Mouse (Mus musculus) G1E (cell line): ENCODE data around the gene Tcp11l2. TPM values are rescaled to one million over a fixed set of nuclear protein-coding genes. Genes with fewer than 3 reads are reported as not detected.

Source experiments
- ATAC-seq: 2 replicates; pipeline ENCODE4 v1.8.0; 2016; ENCODE audit warnings: mild to moderate bottlenecking; ENCODE audit not compliant: insufficient number of reproducible peaks, poor library complexity, low FRiP score, severe bottlenecking; ENCODE audit errors: extremely low read depth
- DNase-seq: peaks from one replicate; pipeline ENCODE4 v3.0.0; 2012; ENCODE audit warnings: low spot score
- H3K27me3 ChIP-seq: 2 replicates; pipeline ENCODE4 v1.6.1; 2012; ENCODE audit warnings: mild to moderate bottlenecking, low read length, inconsistent platforms; ENCODE audit not compliant: insufficient read depth
- H3K36me3 ChIP-seq: replicated peaks from 2 replicates; pipeline ENCODE3; 2012; ENCODE audit warnings: mild to moderate bottlenecking, inconsistent platforms
- H3K4me1 ChIP-seq: 2 replicates; pipeline ENCODE4 v1.6.1; 2012; ENCODE audit warnings: low read depth, low read length, inconsistent platforms, mixed read lengths; ENCODE audit not compliant: insufficient read depth
- H3K4me3 ChIP-seq: 2 replicates; pipeline ENCODE4 v1.5.1; 2012; ENCODE audit warnings: low read depth, mild to moderate bottlenecking, inconsistent platforms, low read length, moderate library complexity, mixed read lengths
- H3K9me3 ChIP-seq: replicated peaks from 2 replicates; pipeline ENCODE4 v1.6.1; 2012; ENCODE audit warnings: inconsistent platforms
- CTCF ChIP-seq: IDR thresholded peaks from 2 replicates; pipeline ENCODE4 v1.5.1; 2012; ENCODE audit warnings: low read depth, low read length, inconsistent platforms, mixed read lengths
- GATA1 ChIP-seq: IDR thresholded peaks from 2 replicates; pipeline ENCODE4 v1.6.1; 2012; ENCODE audit warnings: borderline replicate concordance, low read length, inconsistent platforms, mixed read lengths
- GATA2 ChIP-seq: IDR thresholded peaks from 2 replicates; pipeline ENCODE4 v1.6.1; 2012; ENCODE audit warnings: low read depth, low read length, inconsistent platforms, borderline replicate concordance
- POLR2AphosphoS5 ChIP-seq: IDR thresholded peaks from 2 replicates; pipeline ENCODE4 v1.6.1; 2012; ENCODE audit warnings: low read depth, low read length, inconsistent platforms; ENCODE audit not compliant: insufficient replicate concordance
- TAL1 ChIP-seq: conservative IDR thresholded peaks from 2 replicates; pipeline ENCODE4 v1.6.1; 2012; ENCODE audit warnings: low read depth, low read length, inconsistent platforms, mixed read lengths
- polyA plus RNA-seq: library from polyadenylated mRNA; stranded (reverse); fragments of >175 nt; gene quantifications from 2 replicates; pipeline ENCODE4 v1.2.3, GENCODE M21; 2012
- total RNA-seq, 2 experiments: library from RNA; stranded (forward) in 1 of 2; stranded (reverse) in 1 of 2; fragments of 200-1000 nt in 1 of 2; fragments of >200 nt in 1 of 2; fragmentation: Nextera tagmentation in 1 of 2; gene quantifications; 2 replicates each; pipeline ENCODE4 v1.2.3; 2014 to 2017

Gene Tcp11l2
- total and polyA plus RNA-seq, 3 experiments = 10.4 to 75.5 (median 24.6) TPM

GRCm38 (mm10) chr10:84621826-84622790 lies 45.7 kb downstream of the Tcp11l2 start, which contains the start of gene Polr3b:
TSS of gene Polr3b (plus strand) at chr10:84622292.
- Histone ChIP-seq H3K9me3 (no peaks in the 10 kb centered on the region), H3K36me3 (peaks cover 29% of the 10 kb centered on the region), H3K4me3 (peak within 1 kb of the TSS; percentile 85), H3K27me3 (no peaks in the 10 kb centered on the region), H3K4me1 (peaks cover 18% of the 10 kb centered on the region)
- ATAC-seq = peak; percentile 97
- TF ChIP-seq TAL1 = no peak
- no peak for TF ChIP-seq GATA1
- TF ChIP-seq CTCF = no peak
- TF ChIP-seq POLR2AphosphoS5 = no peak
- TF ChIP-seq GATA2 = no peak
- DNase-seq = peak; percentile 80

GRCm38 (mm10) chr10:84631182-84631581 lies 54.8 kb downstream of the Tcp11l2 start:
- no peak for DNase-seq

GRCm38 (mm10) chr10:84632005-84632404 lies 55.6 kb downstream of the Tcp11l2 start:
- H3K4me1 ChIP-seq = no peaks in the 10 kb centered on the region; the same call in 1 of the 2 replicates
- H3K4me3 ChIP-seq = no peak overlapping the region
- TF ChIP-seq POLR2AphosphoS5 (no peak), GATA2 (no peak), TAL1 (no peak), GATA1 (no peak), CTCF (no peak)
- peaks cover 75% of the 10 kb centered on the region for H3K36me3 ChIP-seq
- no peak for ATAC-seq
- H3K9me3 ChIP-seq = no peaks in the 10 kb centered on the region
- H3K27me3 ChIP-seq = no peaks in the 10 kb centered on the region
- no peak for DNase-seq

More at GRCm38 (mm10) chr10:84631182-84631581, 54.8 kb downstream of the Tcp11l2 start:
- Histone ChIP-seq H3K9me3 (no peaks in the 10 kb centered on the region), H3K4me3 (no peak overlapping the region), H3K27me3 (no peaks in the 10 kb centered on the region), H3K36me3 (peaks cover 71% of the 10 kb centered on the region), H3K4me1 (no peaks in the 10 kb centered on the region; the same call in 1 of the 2 replicates)
- peak; percentile 40; the same call in 1 of the 2 replicates for ATAC-seq
- no peak for TF ChIP-seq TAL1
- TF ChIP-seq POLR2AphosphoS5 = no peak
- no peak for TF ChIP-seq GATA2
- TF ChIP-seq GATA1 = no peak
- TF ChIP-seq CTCF = no peak

GRCm38 (mm10) chr10:84636656-84637055 lies 60.2 kb downstream of the Tcp11l2 start:
- peaks cover 82% of the 10 kb centered on the region for H3K36me3 ChIP-seq
- ATAC-seq = no peak
- no peak for DNase-seq

GRCm38 (mm10) chr10:84638382-84638781 lies 62.0 kb downstream of the Tcp11l2 start:
- no peak for TF ChIP-seq GATA2
- no peak for TF ChIP-seq GATA1
- TF ChIP-seq TAL1 = no peak
- TF ChIP-seq POLR2AphosphoS5 = no peak
- TF ChIP-seq CTCF = no peak
- H3K36me3 ChIP-seq = peaks cover 78% of the 10 kb centered on the region
- DNase-seq (no peak), ATAC-seq (no peak)
- no peaks in the 10 kb centered on the region for H3K9me3 ChIP-seq
- peaks cover 20% of the 10 kb centered on the region for H3K4me1 ChIP-seq
- H3K27me3 ChIP-seq = no peaks in the 10 kb centered on the region
- H3K4me3 ChIP-seq = no peak overlapping the region

More at GRCm38 (mm10) chr10:84636656-84637055, 60.2 kb downstream of the Tcp11l2 start:
- TF ChIP-seq POLR2AphosphoS5 (no peak), TAL1 (no peak), GATA2 (no peak), GATA1 (no peak), CTCF (no peak)
- H3K9me3 ChIP-seq = no peaks in the 10 kb centered on the region
- peaks cover 20% of the 10 kb centered on the region for H3K4me1 ChIP-seq
- H3K4me3 ChIP-seq = no peak overlapping the region
- H3K27me3 ChIP-seq = no peaks in the 10 kb centered on the region
